ENCODE assay signal across 24 mouse cellular contexts in genomic region chr3:104399296-104400045, GRCm38 (mm10).
DNase-seq lines count a peak whose midpoint lies in the region; ATAC-seq and TF ChIP-seq lines count a peak whose summit lies in the region.
"Had no signal": no experiment of that assay in that cellular context is flagged by ENCODE, and none has a peak within 500 bp of the region (broad histone marks: within the 10 kb centered on the region; RNA-seq: fewer than 3 reads in every experiment).

No protein-coding gene starts in this region.

- H3K9me3 ChIP-seq in midbrain, postnatal 0 days (ENCODE audit: low read length) = no peaks in the 10 kb centered on the region
- H3K9me3 ChIP-seq in midbrain, embryonic 15.5 days = no peaks in the 10 kb centered on the region
- no peaks in the 10 kb centered on the region for H3K9me3 ChIP-seq in forebrain, embryonic 11.5 days (ENCODE audit: control insufficient read depth, low read length)
- H3K9me3 ChIP-seq: forebrain, embryonic 15.5 days; hindbrain, embryonic 10.5 days; limb, embryonic 15.5 days; liver, embryonic 15.5 days; lung, embryonic 15.5 days; neural tube, embryonic 13.5 days; stomach, embryonic 15.5 days had no signal

- no peaks in the 10 kb centered on the region for H3K36me3 ChIP-seq in midbrain, postnatal 0 days (ENCODE audit: insufficient read depth, low read length)
- no peaks in the 10 kb centered on the region for H3K36me3 ChIP-seq in midbrain, embryonic 15.5 days (replicated peaks)
- no peaks in the 10 kb centered on the region for H3K36me3 ChIP-seq in forebrain, embryonic 11.5 days (ENCODE audit: control insufficient read depth, insufficient read depth, low read length)
- H3K36me3 ChIP-seq: forebrain, embryonic 15.5 days; hindbrain, embryonic 10.5 days; limb, embryonic 15.5 days; liver, embryonic 15.5 days; lung, embryonic 15.5 days; neural tube, embryonic 13.5 days; stomach, embryonic 15.5 days had no signal

- H3K27ac ChIP-seq in midbrain, postnatal 0 days (ENCODE audit: low read depth, low read length) = no peak overlapping the region
- no peak overlapping the region for H3K27ac ChIP-seq in midbrain, embryonic 15.5 days
- no peak overlapping the region for H3K27ac ChIP-seq in forebrain, embryonic 11.5 days (ENCODE audit: low read depth, low read length)
- H3K27ac ChIP-seq: forebrain, embryonic 15.5 days; hindbrain, embryonic 10.5 days; left cerebral cortex, adult 2 months; limb, embryonic 15.5 days; liver, embryonic 15.5 days; lung, embryonic 15.5 days; neural tube, embryonic 13.5 days; stomach, embryonic 15.5 days had no signal

- peak; percentile 64 for DNase-seq in midbrain, postnatal 0 days (ENCODE audit: low spot score)
- DNase-seq in cerebellum, adult 11-12 months = peak; percentile 86
- peak; percentile 92 to 95 for DNase-seq in cerebellum, postnatal 10 days
- DNase-seq in right cerebral cortex, postnatal 14 days = no peak
- no peak for DNase-seq in heart, adult 9 months (ENCODE audit: low spot score in 2 of 2)
- no peak for DNase-seq in forebrain, embryonic 11.5 days (ENCODE audit: low spot score)
- DNase-seq: adrenal gland, postnatal 10 days; gastrocnemius, postnatal 10 days; kidney, adult 18-20 months; midbrain, embryonic 14.5 days; right cerebral cortex, postnatal 4 days; thymus, postnatal 36 days had no signal

- H3K4me3 ChIP-seq in midbrain, postnatal 0 days (ENCODE audit: low read depth, low read length) = no peak overlapping the region
- no peak overlapping the region for H3K4me3 ChIP-seq in midbrain, embryonic 15.5 days
- H3K4me3 ChIP-seq in forebrain, embryonic 11.5 days (ENCODE audit: low read depth, low read length) = no peak overlapping the region
- H3K4me3 ChIP-seq: forebrain, embryonic 15.5 days; hindbrain, embryonic 10.5 days; left cerebral cortex, adult 2 months; limb, embryonic 15.5 days; liver, embryonic 15.5 days; lung, embryonic 15.5 days; myocyte; neural tube, embryonic 13.5 days; stomach, embryonic 15.5 days had no signal

- H3K4me2 ChIP-seq in midbrain, postnatal 0 days (ENCODE audit: low read depth, low read length, poor library complexity, severe bottlenecking) = no peak overlapping the region
- no peak overlapping the region for H3K4me2 ChIP-seq in midbrain, embryonic 15.5 days
- no peak overlapping the region for H3K4me2 ChIP-seq in forebrain, embryonic 11.5 days (ENCODE audit: low read depth, low read length, severe bottlenecking)
- H3K4me2 ChIP-seq: forebrain, embryonic 15.5 days; heart, embryonic 11.5 days; limb, embryonic 15.5 days; liver, embryonic 15.5 days; lung, embryonic 15.5 days; neural tube, embryonic 13.5 days; stomach, embryonic 15.5 days had no signal

- H3K9ac ChIP-seq in midbrain, postnatal 0 days (replicated peaks; ENCODE audit: low read length, poor library complexity, severe bottlenecking) = no peak overlapping the region
- no peak overlapping the region for H3K9ac ChIP-seq in midbrain, embryonic 15.5 days
- H3K9ac ChIP-seq in forebrain, embryonic 11.5 days (ENCODE audit: low read length) = no peak overlapping the region
- H3K9ac ChIP-seq: forebrain, embryonic 15.5 days; limb, embryonic 15.5 days; liver, embryonic 15.5 days; lung, embryonic 15.5 days; neural tube, embryonic 13.5 days; stomach, embryonic 15.5 days had no signal

- no peak for ATAC-seq in midbrain, postnatal 0 days (ENCODE audit: low FRiP score)
- ATAC-seq in midbrain, embryonic 15.5 days (replicated peaks) = no peak
- no peak for ATAC-seq in forebrain, embryonic 11.5 days (replicated peaks; ENCODE audit: low FRiP score)
- ATAC-seq: forebrain, embryonic 15.5 days; inflammation-experienced regulatory T-cells, adult 6 months had no signal

- no peak for TF ChIP-seq CTCF in midbrain, postnatal 0 days (IDR thresholded peaks at IDR 0.05)

- no peaks in the 10 kb centered on the region for H3K27me3 ChIP-seq in midbrain, postnatal 0 days (ENCODE audit: insufficient read depth, low read length)
- no peaks in the 10 kb centered on the region for H3K27me3 ChIP-seq in midbrain, embryonic 15.5 days (replicated peaks)
- H3K27me3 ChIP-seq in forebrain, embryonic 11.5 days (ENCODE audit: control insufficient read depth, insufficient read depth, low read length) = no peaks in the 10 kb centered on the region
- H3K27me3 ChIP-seq: forebrain, embryonic 15.5 days; limb, embryonic 15.5 days; liver, embryonic 15.5 days; lung, embryonic 15.5 days; neural tube, embryonic 13.5 days; stomach, embryonic 15.5 days had no signal

- H3K4me1 ChIP-seq in midbrain, postnatal 0 days (ENCODE audit: insufficient read depth, low read length) = 0 out of 2 replicates have a peak, but pooled peaks cover 6% of the 10 kb centered on the region
- H3K4me1 ChIP-seq in midbrain, embryonic 15.5 days = peaks cover 11% of the 10 kb centered on the region
- H3K4me1 ChIP-seq in forebrain, embryonic 11.5 days (replicated peaks; ENCODE audit: control insufficient read depth, insufficient read depth, low read length) = no peaks in the 10 kb centered on the region; the same call in 1 of the 2 replicates
- H3K4me1 ChIP-seq: stomach, embryonic 15.5 days had no signal

- 83% methylated on average over 10 of the region's 10 CpGs for WGBS in midbrain, postnatal 0 days
- WGBS in midbrain, embryonic 15.5 days = 80% methylated on average over 10 of the region's 10 CpGs
- WGBS in forebrain, embryonic 11.5 days = 77% methylated on average over 10 of the region's 10 CpGs

Comparison
In these comparisons a context has a peak if more than half of its experiments do, and no peak if none do; other contexts are left out.
1. DNase-seq: peak in midbrain, postnatal 0 days (single experiment), cerebellum, adult 11-12 months (single experiment) and cerebellum, postnatal 10 days (2 of 2); none in right cerebral cortex, postnatal 14 days (single experiment), heart, adult 9 months (0 of 2) and forebrain, embryonic 11.5 days (single experiment).